Mouse (Mus musculus) bone marrow macrophage, adult 2 months (primary cell): ENCODE results near the gene Prkcb. TPM values are rescaled to one million over a fixed set of nuclear protein-coding genes. Genes with fewer than 3 reads are reported as not detected.

Source experiments
- H3K27ac ChIP-seq: 2 replicates; pipeline ENCODE4 v1.5.1; 2012; ENCODE audit warnings: low read depth, low read length; ENCODE audit not compliant: insufficient read depth
- H3K4me1 ChIP-seq: 2 replicates; pipeline ENCODE4 v1.6.1; 2012; ENCODE audit warnings: low read length; ENCODE audit not compliant: control insufficient read depth, insufficient read depth
- H3K4me3 ChIP-seq: 2 replicates; pipeline ENCODE4 v1.5.1; 2012; ENCODE audit warnings: mild to moderate bottlenecking, low read length, moderate library complexity; ENCODE audit not compliant: insufficient read depth
- CTCF ChIP-seq: IDR thresholded peaks from 2 replicates; pipeline ENCODE4 v1.5.1; 2012; ENCODE audit warnings: low read depth, mild to moderate bottlenecking, low read length, moderate library complexity
- POLR2A ChIP-seq: IDR thresholded peaks from 2 replicates; pipeline ENCODE4 v1.6.1; 2012; ENCODE audit warnings: mild to moderate bottlenecking, low read depth, low read length, borderline replicate concordance
- polyA plus RNA-seq: library from polyadenylated mRNA; stranded (reverse); fragments of >200 nt; gene quantifications from 2 replicates; pipeline ENCODE4 v1.2.4, GENCODE M21; 2012; ENCODE audit not compliant: missing spikeins, insufficient read depth, insufficient read length

The Prkcb gene
- polyA plus RNA-seq, 1 experiment: 196 TPM

DNA sequence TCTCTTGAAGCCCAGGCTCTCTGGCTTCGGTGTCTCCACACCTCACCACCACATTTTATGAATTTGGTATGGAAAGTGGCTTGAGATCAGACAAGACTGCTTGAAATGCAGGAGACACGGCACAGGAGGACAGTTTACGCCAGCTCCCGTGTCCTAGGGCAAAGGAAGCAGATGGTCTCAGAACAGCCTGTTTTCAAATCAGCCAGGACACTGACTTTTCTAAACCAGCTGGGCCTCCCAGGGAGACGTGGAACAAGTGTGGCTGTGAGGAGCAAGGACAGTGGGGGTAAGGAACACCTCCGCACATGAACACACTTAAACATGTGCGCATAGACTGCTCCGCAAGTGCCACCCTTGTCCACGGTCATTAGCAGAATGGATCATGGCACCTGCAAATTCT, 204.4 kb downstream of the Prkcb start:
- no peak for TF ChIP-seq POLR2A
- TF ChIP-seq CTCF: no peak
- no peaks in the 10 kb centered on the region for H3K4me1 ChIP-seq
- H3K27ac ChIP-seq: no peak overlapping the region
- H3K4me3 ChIP-seq: no peak overlapping the region

GRCm38 (mm10) chr7:122494088-122494487, 205.5 kb downstream of the Prkcb start:
- TF ChIP-seq CTCF (peak; percentile 64), POLR2A (no peak)
- Histone ChIP-seq H3K27ac (no peak overlapping the region), H3K4me3 (no peak overlapping the region), H3K4me1 (no peaks in the 10 kb centered on the region)

DNA sequence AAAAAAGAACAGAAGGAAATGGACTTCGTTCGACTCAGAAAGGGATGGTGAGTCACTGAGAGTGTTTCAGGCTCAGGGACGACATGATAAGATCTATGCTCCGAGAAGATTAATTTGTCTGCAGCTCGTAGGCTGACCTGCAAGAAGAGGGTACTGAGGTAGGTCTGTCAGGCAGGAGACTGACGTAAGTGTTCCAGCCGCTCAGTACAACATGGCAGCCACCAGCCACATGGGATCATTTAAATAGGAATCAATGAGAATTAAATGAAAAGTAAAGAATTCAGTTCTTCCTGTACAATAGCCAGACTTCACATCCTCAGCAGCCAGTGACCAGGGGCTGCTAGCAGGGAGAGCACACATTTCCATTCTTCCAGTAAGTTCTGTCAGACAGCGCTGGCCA, 209.0 kb downstream of the Prkcb start:
- no peak for TF ChIP-seq CTCF
- no peak for TF ChIP-seq POLR2A
- Histone ChIP-seq H3K4me1 (no peaks in the 10 kb centered on the region), H3K27ac (no peak overlapping the region)

DNA sequence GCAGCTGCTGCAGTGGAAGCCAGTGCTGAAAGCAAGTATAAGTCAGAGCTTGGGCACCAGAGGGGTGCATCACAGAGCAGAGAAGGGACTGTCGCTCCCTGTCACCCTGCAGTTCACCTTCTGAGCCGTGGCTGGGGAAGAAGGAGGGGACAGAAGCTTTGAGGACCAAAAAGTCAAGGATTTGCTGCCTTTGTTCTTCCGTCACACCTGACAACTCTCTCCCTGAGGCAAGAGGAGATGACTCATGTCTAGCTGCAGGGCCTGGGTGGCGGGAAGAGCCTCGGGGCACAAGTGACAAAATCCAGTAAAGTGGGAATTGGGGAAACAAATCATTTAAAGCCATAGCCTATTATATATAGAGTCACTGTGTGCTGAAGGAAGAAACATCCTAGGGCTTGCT, 209.9 kb downstream of the Prkcb start:
- Histone ChIP-seq H3K4me3 (no peak overlapping the region), H3K4me1 (no peaks in the 10 kb centered on the region), H3K27ac (no peak overlapping the region)
- no peak for TF ChIP-seq POLR2A
- no peak for TF ChIP-seq CTCF

More for the DNA sequence above, 209.0 kb downstream of the Prkcb start:
- no peak overlapping the region for H3K4me3 ChIP-seq

DNA sequence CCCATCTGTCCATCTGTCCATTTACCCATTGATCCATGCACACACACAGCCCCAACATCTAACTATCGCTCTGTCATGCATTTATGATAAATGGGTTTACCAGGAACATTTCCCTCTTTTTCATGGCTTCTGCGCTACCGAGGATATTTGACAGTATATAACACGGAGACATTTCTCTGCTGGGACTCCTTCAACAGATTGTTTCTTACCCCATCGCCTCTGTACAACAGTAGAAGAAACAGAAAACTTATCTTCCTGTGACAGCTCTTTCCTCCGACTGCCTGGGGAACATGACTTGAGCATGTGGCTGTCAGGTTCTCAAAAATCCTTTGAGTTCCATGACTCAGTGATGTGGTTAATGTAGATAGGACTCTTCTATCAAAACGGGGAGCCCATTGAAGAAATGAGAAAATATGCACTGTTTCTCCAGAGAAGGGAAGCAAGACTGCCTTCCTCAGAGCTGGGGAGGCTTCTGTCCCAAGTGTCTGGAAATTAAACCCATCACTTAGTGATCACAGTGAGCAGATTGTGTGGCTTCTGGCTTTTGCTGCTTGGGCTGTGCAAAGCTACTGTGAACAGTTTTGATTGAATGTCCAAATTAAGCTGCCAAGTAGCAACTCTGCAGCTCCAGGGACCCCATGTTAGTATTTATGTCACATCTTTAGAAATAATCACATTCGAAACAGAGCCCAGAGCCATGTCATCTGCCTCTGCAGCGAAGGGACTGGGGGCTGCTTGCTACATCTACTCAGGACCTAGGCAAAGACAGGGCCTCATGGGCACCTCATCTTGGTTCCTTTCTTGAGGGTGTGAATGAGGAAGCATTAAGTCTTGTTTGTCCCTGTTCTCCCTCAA, 211.4 kb downstream of the Prkcb start:
- TF ChIP-seq POLR2A (no peak), CTCF (no peak)
- H3K27ac ChIP-seq: no peak overlapping the region
- H3K4me1 ChIP-seq: no peaks in the 10 kb centered on the region
- no peak overlapping the region for H3K4me3 ChIP-seq

DNA sequence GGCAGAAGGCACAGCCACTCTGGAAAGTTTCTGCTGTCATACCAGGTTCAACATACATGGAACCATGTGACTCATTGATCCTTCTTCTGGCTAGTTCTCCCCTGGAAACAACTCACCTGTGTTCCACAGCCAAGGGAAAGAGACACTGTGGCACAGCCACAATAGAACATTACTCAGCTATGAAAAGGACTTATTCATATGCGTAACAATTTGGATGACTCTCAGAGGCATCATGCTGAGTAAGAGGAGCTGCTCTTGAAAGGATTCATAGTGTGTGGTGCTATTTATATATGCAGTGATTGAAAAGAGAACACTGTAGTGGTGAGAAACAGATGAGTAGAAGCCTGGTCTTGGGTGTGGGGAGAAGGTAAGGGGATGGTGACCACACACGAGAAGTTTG, 217.9 kb downstream of the Prkcb start:
- Histone ChIP-seq H3K4me3 (no peak overlapping the region), H3K27ac (no peak overlapping the region), H3K4me1 (no peaks in the 10 kb centered on the region)
- TF ChIP-seq CTCF (no peak), POLR2A (no peak)

GRCm38 (mm10) chr7:122509903-122510302, 221.4 kb downstream of the Prkcb start:
- no peak overlapping the region for H3K4me3 ChIP-seq
- no peak overlapping the region for H3K27ac ChIP-seq
- H3K4me1 ChIP-seq: no peaks in the 10 kb centered on the region
- TF ChIP-seq POLR2A (no peak), CTCF (no peak)

- TF ChIP-seq POLR2A: no peak
- no peak for TF ChIP-seq CTCF
- Histone ChIP-seq H3K4me3 (no peak overlapping the region), H3K4me1 (no peaks in the 10 kb centered on the region), H3K27ac (no peak overlapping the region)
These were observed 223.9 kb downstream of the Prkcb start for GRCm38 (mm10) chr7:122512430-122512966.

- Histone ChIP-seq H3K4me3 (no peak overlapping the region), H3K4me1 (no peaks in the 10 kb centered on the region), H3K27ac (no peak overlapping the region)
- TF ChIP-seq POLR2A (no peak), CTCF (no peak)
These were observed 232.5 kb downstream of the Prkcb start for GRCm38 (mm10) chr7:122520850-122521638.

GRCm38 (mm10) chr7:122528201-122528600, 239.7 kb downstream of the Prkcb start:
- no peaks in the 10 kb centered on the region for H3K4me1 ChIP-seq

More at GRCm38 (mm10) chr7:122528201-122528600, 239.7 kb downstream of the Prkcb start:
- Histone ChIP-seq H3K27ac (no peak overlapping the region), H3K4me3 (no peak overlapping the region)
- TF ChIP-seq CTCF (no peak), POLR2A (no peak)
